Mouse (Mus musculus) hindbrain, embryonic 14.5 days (tissue): ENCODE measurements around the gene Cse1l. TPM values are rescaled to one million over a fixed set of nuclear protein-coding genes. Genes with fewer than 3 reads are reported as not detected.

Experiments used
- ATAC-seq: fragments of 200-750 bp; cut with Nextera tagmentation; 2 replicates; pipeline ENCODE4 v1.8.0; 2017; ENCODE audit warnings: moderate number of reproducible peaks, mild to moderate bottlenecking, moderate TSS enrichment, moderate library complexity; ENCODE audit not compliant: low FRiP score
- DNase-seq: peaks from one replicate; pipeline ENCODE4 v3.0.0-alpha.2; 2015; ENCODE audit warnings: low spot score
- H3K27ac ChIP-seq: fragments of 300-500 bp; sonication (generic); 2 replicates; pipeline ENCODE4 v1.5.1; 2014; ENCODE audit warnings: mild to moderate bottlenecking, moderate library complexity
- H3K27me3 ChIP-seq: fragments of 300-500 bp; sonication (generic); 2 replicates; pipeline ENCODE4 v1.6.1; 2014; ENCODE audit warnings: mild to moderate bottlenecking, low read length, mixed read lengths; ENCODE audit not compliant: control insufficient read depth, insufficient read depth
- H3K36me3 ChIP-seq: fragments of 300-500 bp; sonication (generic); replicated peaks from 2 replicates; pipeline ENCODE4 v1.6.1; 2014; ENCODE audit not compliant: control insufficient read depth, insufficient read depth
- H3K4me1 ChIP-seq: fragments of 300-500 bp; sonication (generic); replicated peaks from 2 replicates; pipeline ENCODE4 v1.6.1; 2014; ENCODE audit warnings: antibody characterized with exemption, low read length, mixed read lengths; ENCODE audit not compliant: control insufficient read depth, insufficient read depth
- H3K4me2 ChIP-seq: fragments of 300-500 bp; sonication (generic); replicated peaks from 2 replicates; pipeline ENCODE4 v1.6.1; 2014; ENCODE audit warnings: mild to moderate bottlenecking, moderate library complexity
- H3K4me3 ChIP-seq: fragments of 300-500 bp; sonication (generic); replicated peaks from 2 replicates; pipeline ENCODE4 v1.5.1; 2014; ENCODE audit warnings: mild to moderate bottlenecking, low read length
- H3K9ac ChIP-seq: fragments of 300-500 bp; sonication (generic); 2 replicates; pipeline ENCODE4 v1.6.1; 2014
- H3K9me3 ChIP-seq: fragments of 300-500 bp; sonication (generic); 2 replicates; pipeline ENCODE4 v1.6.1; 2016; ENCODE audit warnings: low read length; ENCODE audit not compliant: control insufficient read depth
- whole genome bisulfite sequencing: fragments of 180-500 bp; shearing (Covaris S2); extraction: QIAGEN DNeasy Blood & Tissue Kit; methylation state at CpG from one replicate; pipeline ENCODE4 v1.1.7; 2014; 5-methylcytosine and 5-hydroxymethylcytosine counted together
- polyA plus RNA-seq: library from polyadenylated mRNA; unstranded; fragments of >200 nt; fragmentation: Nextera tagmentation; extraction: Ambion mirVana; gene quantifications from 2 replicates; pipeline ENCODE4 v1.2.1, GENCODE M21; 2014

The Cse1l gene
- polyA plus RNA-seq, 1 experiment from 2014 or later = 112 TPM

- Histone ChIP-seq H3K4me1 (peaks cover 15% of the 10 kb centered on the region; the same call in 1 of the 2 replicates), H3K9me3 (no peaks in the 10 kb centered on the region), H3K9ac (no peak overlapping the region), H3K27ac (no peak overlapping the region), H3K27me3 (no peaks in the 10 kb centered on the region), H3K4me3 (no peak overlapping the region), H3K36me3 (no peaks in the 10 kb centered on the region), H3K4me2 (no peak overlapping the region)
- ATAC-seq = no peak
- WGBS = 79% methylated on average over 3 of the region's 3 CpGs
- DNase-seq = no peak
Measured at GRCm38 (mm10) chr2:166977490-166977889, 71.7 kb downstream of the Cse1l start.

- Histone ChIP-seq H3K36me3 (no peaks in the 10 kb centered on the region), H3K9me3 (no peaks in the 10 kb centered on the region), H3K4me3 (no peak overlapping the region), H3K4me2 (no peak overlapping the region), H3K9ac (no peak overlapping the region), H3K4me1 (0 out of 2 replicates have a peak, but pooled peaks cover 10% of the 10 kb centered on the region), H3K27ac (no peak overlapping the region), H3K27me3 (no peaks in the 10 kb centered on the region)
- 86% methylated on average over 2 of the region's 2 CpGs for WGBS
- DNase-seq = no peak
- no peak for ATAC-seq
Measured at GRCm38 (mm10) chr2:166980161-166980560, 74.3 kb downstream of the Cse1l start.

GRCm38 (mm10) chr2:166983351-166983894 lies 77.6 kb downstream of the Cse1l start:
- Histone ChIP-seq H3K9me3 (no peaks in the 10 kb centered on the region), H3K27me3 (no peaks in the 10 kb centered on the region), H3K4me2 (no peak overlapping the region), H3K4me1 (no peaks in the 10 kb centered on the region), H3K27ac (no peak overlapping the region), H3K4me3 (no peak overlapping the region), H3K36me3 (no peaks in the 10 kb centered on the region), H3K9ac (no peak overlapping the region)
- WGBS = 86% methylated on average over 4 of the region's 4 CpGs
- ATAC-seq (no peak), DNase-seq (no peak)

- DNase-seq (no peak), ATAC-seq (no peak)
- H3K9me3 ChIP-seq = no peaks in the 10 kb centered on the region
- H3K27me3 ChIP-seq = no peaks in the 10 kb centered on the region
- no peak overlapping the region for H3K9ac ChIP-seq
- 89% methylated on average over 7 of the region's 7 CpGs for WGBS
- H3K36me3 ChIP-seq = no peaks in the 10 kb centered on the region
- H3K4me1 ChIP-seq = peaks cover 30% of the 10 kb centered on the region
- H3K4me3 ChIP-seq = no peak overlapping the region
- H3K4me2 ChIP-seq = no peak overlapping the region
- no peak overlapping the region for H3K27ac ChIP-seq
Measured at GRCm38 (mm10) chr2:166990861-166991260, 85.0 kb downstream of the Cse1l start.

GRCm38 (mm10) chr2:166991945-166992344 lies 86.1 kb downstream of the Cse1l start:
- Histone ChIP-seq H3K4me2 (no peak overlapping the region), H3K27ac (no peak overlapping the region), H3K9ac (no peak overlapping the region), H3K4me1 (peaks cover 34% of the 10 kb centered on the region), H3K4me3 (no peak overlapping the region), H3K27me3 (no peaks in the 10 kb centered on the region), H3K9me3 (no peaks in the 10 kb centered on the region), H3K36me3 (no peaks in the 10 kb centered on the region)
- DNase-seq (no peak), ATAC-seq (no peak)

GRCm38 (mm10) chr2:166995021-166995795 lies 89.4 kb downstream of the Cse1l start:
- peaks cover 34% of the 10 kb centered on the region for H3K4me1 ChIP-seq
- peak overlapping the region; percentile 95 for H3K27ac ChIP-seq
- DNase-seq (peak; percentile 37), ATAC-seq (peak; percentile 14; the same call in 1 of the 2 replicates)
- H3K4me2 ChIP-seq = peak overlapping the region; percentile 89
- no peaks in the 10 kb centered on the region for H3K27me3 ChIP-seq
- H3K36me3 ChIP-seq = no peaks in the 10 kb centered on the region
- WGBS = 5% methylated on average over 28 of the region's 28 CpGs
- peak overlapping the region; percentile 92 for H3K9ac ChIP-seq
- H3K9me3 ChIP-seq = no peaks in the 10 kb centered on the region
- peak overlapping the region; percentile 92 for H3K4me3 ChIP-seq

Other genes with a start within 250 kb of the Cse1l start
- 27.3 and 28.8 TPM in 2 replicates for gene Prex1, start 192.2 kb upstream of the Cse1l start, polyA plus RNA-seq
- gene Trp53rkb, start 113.5 kb upstream of the Cse1l start, polyA plus RNA-seq = 9.2 and 9.7 TPM in 2 replicates
- 6.5 and 7.9 TPM in 2 replicates for gene Arfgef2, start 100.5 kb upstream of the Cse1l start, polyA plus RNA-seq
- 103 and 107 TPM in 2 replicates for gene Stau1, start 90.3 kb downstream of the Cse1l start, polyA plus RNA-seq
- gene Ddx27, start 109.2 kb downstream of the Cse1l start, polyA plus RNA-seq = 28.1 and 29.3 TPM in 2 replicates
- gene Znfx1, start 157.0 kb downstream of the Cse1l start, polyA plus RNA-seq = 8.7 and 9.8 TPM in 2 replicates